Mouse (Mus musculus) olfactory bulb, adult 2 months (tissue): ENCODE results near the gene Abhd14b.

Source experiments
- CTCF ChIP-seq: fragments of 200-500 bp; IDR thresholded peaks from 2 replicates; pipeline ENCODE4 v1.5.1; 2012; ENCODE audit warnings: low read depth, mild to moderate bottlenecking, low read length, moderate library complexity; ENCODE audit not compliant: insufficient read depth
- POLR2A ChIP-seq: fragments of 200-500 bp; IDR thresholded peaks from 2 replicates; pipeline ENCODE4 v1.6.1; 2012; ENCODE audit warnings: mild to moderate bottlenecking, low read depth, low read length, moderate library complexity; ENCODE audit not compliant: insufficient read depth

GRCm38 (mm10) chr9:106467746-106468145 lies 20.5 kb downstream of the Abhd14b start:
- TF ChIP-seq CTCF (no peak), POLR2A (no peak)
